ENCODE assay signal across 8 mouse cellular contexts in the genomic region with DNA sequence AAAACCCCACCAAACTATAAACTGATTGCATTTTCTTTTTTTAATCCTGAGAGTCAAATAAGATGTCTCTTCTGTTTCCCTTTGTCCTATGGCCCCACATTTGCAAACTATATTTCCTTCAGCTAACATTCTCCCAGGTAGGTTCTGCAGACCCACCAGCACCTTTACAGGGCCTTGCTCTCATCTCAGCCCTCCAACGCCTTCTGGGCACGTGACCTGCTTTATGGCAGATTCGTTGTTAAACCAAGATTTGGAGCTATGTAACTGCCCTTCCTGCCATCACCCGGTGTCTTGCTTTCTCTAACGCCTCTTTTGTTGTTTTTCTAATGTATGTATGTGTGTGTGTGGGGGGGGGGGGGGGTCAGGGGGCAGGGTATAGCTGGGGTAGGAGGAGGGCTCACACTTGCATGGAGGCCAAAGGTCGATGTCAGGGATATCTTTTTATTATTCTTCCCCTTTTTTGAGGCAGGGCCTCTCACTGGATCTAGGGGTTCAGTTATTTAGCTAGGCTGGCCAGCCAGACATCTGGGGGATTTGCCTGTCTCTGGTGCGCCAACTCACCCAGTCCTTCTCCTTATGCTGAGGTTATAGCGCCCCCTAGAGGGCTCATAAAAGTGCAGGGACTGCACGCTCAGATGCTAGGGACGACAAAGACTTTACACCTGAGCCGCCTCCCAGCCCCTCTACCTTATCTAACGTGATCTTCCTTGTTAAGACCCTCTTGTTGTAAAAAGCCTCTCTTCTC. TPM values are rescaled to one million over a fixed set of nuclear protein-coding genes. Genes with fewer than 3 reads are reported as not detected.
DNase-seq lines count a peak whose midpoint lies in the region; ATAC-seq and TF ChIP-seq lines count a peak whose summit lies in the region.

No protein-coding gene starts in this region.

- peaks cover 8% of the 10 kb centered on the region; the same call in 1 of the 2 replicates for H3K4me1 ChIP-seq in spleen, adult 2 months (ENCODE audit: control insufficient read depth, insufficient read depth, insufficient read length)

- peak overlapping the region; percentile 44 for H3K4me3 ChIP-seq in spleen, adult 2 months (ENCODE audit: extremely low read depth, insufficient read depth, insufficient read length)

- WGBS in spleen, adult 2 months, result 10% methylated on average over 12 of the region's 12 CpGs

- DNase-seq in layer of hippocampus, adult 11-12 months (ENCODE audit: low spot score), result peak; percentile 74
- no peak for DNase-seq in layer of hippocampus, postnatal 36 days
- peak; percentile 69 for DNase-seq in embryo, embryonic 11 days
- DNase-seq in heart, postnatal 10 days, result peak; percentile 64 to 73
- DNase-seq in left cerebral cortex, postnatal 36 days (ENCODE audit: low spot score in 2 of 2), result peak; percentile 47 to 60
- peak; percentile 66 to 70 for DNase-seq in spleen, adult 2 months (ENCODE audit: low read depth in 1 of 2, low spot score in 2 of 2)
- no peak for DNase-seq in cerebellum, adult 11 months

- intact Hi-C loops in heart, postnatal 10 days (cut with DNase I), result no loop called here
- intact Hi-C loops in left cerebral cortex, postnatal 36 days (cut with DNase I), result no loop called here

- no peaks in the 10 kb centered on the region for H3K36me3 ChIP-seq in spleen, adult 2 months (ENCODE audit: control insufficient read depth, insufficient read depth, low read length)

- H3K27ac ChIP-seq in spleen, adult 2 months (ENCODE audit: insufficient read depth, low read length), result no peak overlapping the region

- TF ChIP-seq POLR2A in spleen, adult 2 months (IDR thresholded peaks at IDR 0.05; ENCODE audit: low read depth, low read length), result no peak

- no peaks in the 10 kb centered on the region for H3K27me3 ChIP-seq in spleen, adult 2 months (ENCODE audit: control insufficient read depth, insufficient read depth, low read length)

- TF ChIP-seq CTCF in spleen, adult 2 months (IDR thresholded peaks at IDR 0.05; ENCODE audit: extremely low read depth, insufficient read depth, insufficient read length, insufficient replicate concordance), result peak; percentile 62; the same call in 1 of the 2 replicates

- peak; percentile 73 for ATAC-seq in megakaryocyte-erythroid progenitor cell, adult 5-6 weeks (replicated peaks; ENCODE audit: low FRiP score, low TSS enrichment, poor library complexity, severe bottlenecking)

RNA-seq across cellular contexts. Expression of a gene that starts 28.3 kb away (rescaled TPM):
- total RNA-seq in layer of hippocampus, postnatal 36 days (2021), result 1 to 10 TPM; 2.4 to 3.0 TPM
- total RNA-seq in heart, postnatal 10 days (2021), result under 1 TPM; 0.87 to 0.98 TPM
- 1 to 10 TPM; 2.1 to 2.5 TPM for total RNA-seq in left cerebral cortex, postnatal 36 days (2021)
- 2.5 and 9.3 TPM in 2 replicates for total RNA-seq in megakaryocyte-erythroid progenitor cell, adult 5-6 weeks (2014; fragmentation: Nextera tagmentation)
- total RNA-seq in megakaryocyte-erythroid progenitor cell, adult 5-6 weeks (2017), result 7.0 and 9.9 TPM in 2 replicates
- 25.0 and 31.6 TPM in 2 replicates for polyA plus RNA-seq in spleen, adult 2 months (2012; rRNA removed)

Comparison
In these comparisons a context has a peak if more than half of its experiments do, and no peak if none do; other contexts are left out.
1. DNase-seq: peak in layer of hippocampus, adult 11-12 months (single experiment), embryo, embryonic 11 days (single experiment), heart, postnatal 10 days (2 of 2), left cerebral cortex, postnatal 36 days (2 of 2) and spleen, adult 2 months (2 of 2); none in layer of hippocampus, postnatal 36 days (0 of 2) and cerebellum, adult 11 months (single experiment).